Mouse (Mus musculus) erythroid progenitor cell, adult 5-6 weeks (primary cell): ENCODE data around the gene Olfr702. TPM values are rescaled to one million over a fixed set of nuclear protein-coding genes. Genes with fewer than 3 reads are reported as not detected.

Source experiments
- ATAC-seq: replicated peaks from 2 replicates; pipeline ENCODE4 v1.8.0; 2016; ENCODE audit warnings: moderate number of reproducible peaks, mild to moderate bottlenecking, moderate TSS enrichment, inconsistent platforms; ENCODE audit not compliant: poor library complexity, low FRiP score, severe bottlenecking
- total RNA-seq, 2 experiments: library from RNA; stranded (forward) in 1 of 2; stranded (reverse) in 1 of 2; fragments of 150-400 nt in 1 of 2; fragments of 186-747, 209-891 nt in 1 of 2; gene quantifications; 2 replicates each; pipeline versions ENCODE4 v1.2.3 to v1.2.4; 2015 to 2017; ENCODE audit warnings: low replicate concordance in 2 of 2

The Olfr702 gene
- total RNA-seq (2015; ENCODE audit: low replicate concordance) = not detected in 2 replicates
- not detected in 2 replicates for total RNA-seq (2017; ENCODE audit: low replicate concordance)

DNA sequence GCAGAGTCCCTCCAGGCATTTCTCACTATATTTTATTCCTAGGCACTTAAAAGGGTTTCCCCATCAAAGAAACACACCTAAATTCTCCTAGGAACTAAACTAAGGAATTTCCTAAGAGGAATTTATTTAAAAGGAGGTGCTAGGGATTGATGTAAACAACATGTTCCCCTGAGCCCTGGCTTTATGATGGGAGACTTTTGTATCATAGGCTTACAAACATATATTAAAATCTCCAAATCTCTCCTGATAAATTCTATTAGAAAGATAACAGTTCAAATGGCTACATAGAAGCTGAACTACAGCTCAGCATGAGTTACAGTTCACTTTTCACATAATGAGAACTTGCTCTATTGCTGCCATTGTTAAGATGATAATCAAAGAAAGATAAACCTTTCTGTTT is at the start of gene Olfr702:
Olfr702 (minus strand) TSS at position 101 of the 400 bp plus-strand sequence.
- no peak for ATAC-seq

DNA sequence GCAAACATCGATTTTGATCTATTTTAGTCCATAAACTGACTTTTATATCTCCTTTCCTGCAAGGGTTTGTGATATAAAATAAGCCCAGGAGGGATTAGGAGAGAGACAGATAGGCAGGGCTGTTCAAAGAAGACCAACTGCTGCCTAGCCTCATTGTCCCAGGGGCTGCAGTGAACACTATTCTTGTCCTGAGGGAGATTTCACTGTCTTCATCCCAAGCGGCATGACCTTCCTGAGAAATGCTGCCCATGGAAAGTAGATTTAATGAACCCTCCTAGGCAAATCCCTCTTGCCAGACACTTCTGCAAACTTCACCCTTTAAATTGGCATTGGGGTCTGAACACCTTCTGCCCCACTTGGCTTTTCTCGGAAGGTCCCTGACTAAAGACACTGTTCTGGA is 43.1 kb upstream of the Olfr702 start, which contains the start of gene Olfr705:
Olfr705 (minus strand) TSS at position 101 of the 400 bp plus-strand sequence.
- ATAC-seq = no peak

DNA sequence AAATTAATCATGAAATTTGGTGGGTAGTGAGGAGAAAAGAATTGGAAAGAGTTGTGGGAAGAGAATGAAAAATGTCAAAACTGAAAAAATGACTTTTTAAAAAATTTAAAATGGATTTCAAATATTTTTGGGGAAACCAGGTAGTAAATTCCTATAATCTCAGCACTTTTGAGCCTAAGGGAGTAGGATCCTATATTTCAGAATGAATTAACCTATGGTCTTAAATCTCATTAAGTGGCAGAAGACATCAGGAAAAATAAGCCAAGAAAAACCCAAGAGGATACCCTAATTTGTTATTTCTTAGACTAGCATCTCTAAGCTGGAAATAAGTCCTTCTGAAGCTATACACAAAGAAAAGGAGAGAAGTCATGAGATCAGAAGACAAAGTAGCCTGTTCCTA is 29.2 kb upstream of the Olfr702 start, which contains the start of gene Olfr704:
Olfr704 (plus strand) TSS at position 301 of the 400 bp plus-strand sequence.
- ATAC-seq = no peak

DNA sequence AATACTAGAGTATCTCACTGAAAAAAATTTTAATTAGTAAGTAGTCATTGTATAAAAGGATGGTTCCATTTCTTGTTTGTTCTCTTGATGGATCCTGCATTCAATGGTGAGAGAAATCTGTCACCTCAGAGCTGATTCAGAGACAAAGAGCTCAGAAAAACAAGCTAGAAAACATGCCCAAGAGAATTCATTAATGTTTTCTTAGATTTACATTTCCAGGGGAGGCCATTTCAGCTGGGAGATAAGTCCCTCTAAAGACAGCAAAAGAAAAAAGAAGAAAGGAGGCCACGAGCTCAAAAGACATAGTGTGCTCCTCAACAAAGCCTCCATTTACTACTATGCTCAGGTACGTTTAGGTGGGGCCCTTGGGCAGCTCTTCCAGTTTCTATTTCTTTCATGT is 9.4 kb upstream of the Olfr702 start, which contains the start of gene Olfr703:
Olfr703 (plus strand) TSS at position 301 of the 400 bp plus-strand sequence.
- ATAC-seq = no peak

DNA sequence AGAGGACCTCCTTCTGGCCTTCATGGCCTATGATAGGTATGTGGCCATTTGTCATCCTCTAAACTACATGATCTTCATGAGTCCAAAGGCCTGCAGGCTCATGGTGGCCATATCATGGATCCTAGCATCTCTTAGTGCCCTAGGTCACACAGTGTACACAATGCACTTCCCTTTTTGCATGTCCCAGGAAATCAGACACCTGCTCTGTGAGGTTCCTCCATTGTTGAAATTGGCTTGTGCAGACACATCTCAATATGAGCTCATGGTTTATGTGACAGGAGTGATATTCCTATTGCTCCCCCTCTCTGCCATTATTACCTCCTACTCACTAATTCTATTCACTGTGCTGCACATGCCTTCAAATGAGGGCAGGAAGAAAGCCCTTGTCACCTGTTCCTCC is 15.3 kb downstream of the Olfr702 start:
- no peak for ATAC-seq

DNA sequence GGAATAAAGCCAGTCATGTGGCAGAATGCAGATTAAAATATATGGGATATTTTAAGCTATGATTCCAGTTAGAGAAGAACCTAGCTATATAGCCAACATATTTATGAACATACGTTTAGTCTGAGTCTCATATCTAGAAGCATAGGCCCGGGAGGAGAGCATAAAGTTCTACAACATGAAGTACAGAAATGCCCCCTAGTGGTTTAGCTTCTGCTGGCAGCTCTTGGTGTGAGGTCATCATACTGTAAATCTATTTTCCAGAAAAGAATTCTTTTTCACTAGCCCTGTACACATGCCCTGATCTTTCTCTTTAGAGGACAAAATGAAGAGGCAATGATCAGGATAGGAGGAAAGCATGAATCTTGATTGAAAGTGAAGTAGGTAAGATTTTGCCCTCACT is 17.9 kb downstream of the Olfr702 start:
- ATAC-seq = no peak

DNA sequence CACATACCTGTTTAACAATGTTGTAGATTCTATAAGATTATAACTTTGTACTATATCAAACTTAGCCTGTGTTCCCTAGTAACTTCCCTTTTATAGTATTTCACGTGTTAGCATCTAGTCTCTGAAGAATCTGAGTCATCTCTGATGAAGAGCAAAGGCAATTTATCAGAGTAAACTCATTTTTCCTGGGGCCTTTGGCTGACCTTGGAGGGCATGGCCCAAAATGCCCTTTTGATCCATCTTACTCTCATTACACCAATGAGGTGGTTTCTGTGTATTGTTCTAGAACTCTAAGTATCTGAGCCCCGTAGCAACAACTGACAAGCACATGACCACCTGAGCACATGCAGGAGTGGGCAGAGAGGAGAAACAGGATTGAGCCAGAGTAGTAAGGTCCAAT is 19.9 kb downstream of the Olfr702 start, which contains the start of gene Olfr701:
Olfr701 (plus strand) TSS at position 301 of the 400 bp plus-strand sequence.
- no peak for ATAC-seq

DNA sequence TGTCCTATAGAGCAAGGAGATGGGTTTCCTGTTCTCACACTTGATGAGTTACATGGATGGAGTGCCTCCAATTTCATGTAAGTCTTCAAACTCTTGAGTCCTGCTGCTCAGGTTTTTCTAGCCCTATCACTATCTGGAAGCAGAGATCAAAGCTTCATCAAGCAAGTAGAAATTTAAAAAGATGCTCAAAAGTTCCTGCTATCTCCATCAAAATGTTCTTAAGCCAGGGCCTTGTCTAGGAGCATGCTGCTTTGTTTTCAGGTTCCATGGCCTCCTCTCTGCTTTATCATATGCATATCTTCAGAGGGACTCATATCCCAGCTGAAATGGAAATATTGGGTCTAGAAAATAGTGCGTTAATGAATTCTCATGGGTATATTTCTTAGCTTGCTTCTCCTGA is 25.0 kb downstream of the Olfr702 start, which contains the start of gene Olfr700:
Olfr700 (minus strand) TSS at position 101 of the 400 bp plus-strand sequence.
- no peak for ATAC-seq

DNA sequence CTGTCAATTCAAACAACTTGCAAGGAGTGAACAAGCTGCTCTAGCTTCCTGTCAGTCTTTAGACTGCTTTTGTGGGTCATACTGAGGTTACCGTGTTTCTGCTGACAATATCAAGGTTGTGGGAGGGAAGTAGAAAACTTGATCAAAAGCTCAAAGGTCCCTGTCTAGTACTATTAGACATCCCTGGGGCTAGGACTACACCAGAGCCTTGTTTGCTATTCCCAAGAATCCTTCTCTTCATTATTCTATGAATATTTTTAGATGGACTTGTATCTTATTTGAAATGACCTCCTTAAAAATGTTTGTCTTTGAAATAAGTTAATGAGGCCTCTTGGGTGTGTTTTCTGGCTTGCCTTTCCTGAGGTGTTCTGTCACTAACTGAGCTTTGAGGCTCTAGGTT is 40.6 kb downstream of the Olfr702 start, which contains the start of gene Olfr699:
Olfr699 (minus strand) TSS at position 101 of the 400 bp plus-strand sequence.
- ATAC-seq = no peak

DNA sequence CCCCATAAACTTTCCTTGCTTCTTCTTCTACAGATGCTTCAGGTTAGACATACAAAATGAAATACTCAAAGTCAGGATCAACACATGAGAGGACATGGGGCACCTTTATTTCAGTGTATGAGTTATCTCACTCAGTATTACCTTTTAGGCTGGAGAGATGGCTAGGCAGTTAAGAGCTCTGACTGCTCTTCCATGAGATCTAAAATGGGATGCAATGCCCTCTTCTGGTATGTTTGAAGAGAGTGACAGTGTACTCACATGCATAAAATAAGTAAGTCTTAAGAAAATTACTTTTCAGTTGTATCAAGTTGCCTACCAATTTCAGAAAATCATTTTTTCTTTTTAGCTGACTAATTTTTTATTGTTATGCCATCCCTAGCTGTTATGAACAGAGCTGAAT is 45.4 kb downstream of the Olfr702 start:
- no peak for ATAC-seq

Other genes with a start within 250 kb of the Olfr702 start
- gene Olfr693, start 153.3 kb downstream of the Olfr702 start, total RNA-seq (2015; ENCODE audit: low replicate concordance) = not detected in 2 replicates
- gene Olfr693, start 153.3 kb downstream of the Olfr702 start, total RNA-seq (2017; ENCODE audit: low replicate concordance) = not detected in 2 replicates
- not detected in 2 replicates for gene Olfr694, start 142.1 kb downstream of the Olfr702 start, total RNA-seq (2015; ENCODE audit: low replicate concordance)
- not detected in 2 replicates for gene Olfr694, start 142.1 kb downstream of the Olfr702 start, total RNA-seq (2017; ENCODE audit: low replicate concordance)
- not detected in 2 replicates for gene Olfr695, start 117.5 kb downstream of the Olfr702 start, total RNA-seq (2015; ENCODE audit: low replicate concordance)
- not detected in 2 replicates for gene Olfr695, start 117.5 kb downstream of the Olfr702 start, total RNA-seq (2017; ENCODE audit: low replicate concordance)
- not detected in 2 replicates for gene Olfr697, start 91.5 kb downstream of the Olfr702 start, total RNA-seq (2015; ENCODE audit: low replicate concordance)
- not detected in 2 replicates for gene Olfr697, start 91.5 kb downstream of the Olfr702 start, total RNA-seq (2017; ENCODE audit: low replicate concordance)
- gene Olfr698, start 78.5 kb downstream of the Olfr702 start, total RNA-seq (2015; ENCODE audit: low replicate concordance) = not detected in 2 replicates
- gene Olfr698, start 78.5 kb downstream of the Olfr702 start, total RNA-seq (2017; ENCODE audit: low replicate concordance) = not detected in 2 replicates
- 0.84 TPM in 1 of 2 replicates, not detected in the other for gene Olfr699, start 40.7 kb downstream of the Olfr702 start, total RNA-seq (2015; ENCODE audit: low replicate concordance)
- not detected in 2 replicates for gene Olfr699, start 40.7 kb downstream of the Olfr702 start, total RNA-seq (2017; ENCODE audit: low replicate concordance)
- not detected in 2 replicates for gene Olfr700, start 25.1 kb downstream of the Olfr702 start, total RNA-seq (2015; ENCODE audit: low replicate concordance)
- gene Olfr700, start 25.1 kb downstream of the Olfr702 start, total RNA-seq (2017; ENCODE audit: low replicate concordance) = not detected in 2 replicates
- gene Olfr701, start 19.8 kb downstream of the Olfr702 start, total RNA-seq (2015; ENCODE audit: low replicate concordance) = not detected in 2 replicates
- gene Olfr701, start 19.8 kb downstream of the Olfr702 start, total RNA-seq (2017; ENCODE audit: low replicate concordance) = not detected in 2 replicates
- gene Olfr703, start 9.5 kb upstream of the Olfr702 start, total RNA-seq (2015; ENCODE audit: low replicate concordance) = not detected in 2 replicates
- not detected in 2 replicates for gene Olfr703, start 9.5 kb upstream of the Olfr702 start, total RNA-seq (2017; ENCODE audit: low replicate concordance)
- gene Olfr704, start 29.3 kb upstream of the Olfr702 start, total RNA-seq (2015; ENCODE audit: low replicate concordance) = not detected in 2 replicates
- not detected in 2 replicates for gene Olfr704, start 29.3 kb upstream of the Olfr702 start, total RNA-seq (2017; ENCODE audit: low replicate concordance)
- gene Olfr705, start 43.0 kb upstream of the Olfr702 start, total RNA-seq (2015; ENCODE audit: low replicate concordance) = not detected in 2 replicates
- not detected in 2 replicates for gene Olfr705, start 43.0 kb upstream of the Olfr702 start, total RNA-seq (2017; ENCODE audit: low replicate concordance)
- not detected in 2 replicates for gene Olfr706, start 54.3 kb upstream of the Olfr702 start, total RNA-seq (2015; ENCODE audit: low replicate concordance)
- gene Olfr706, start 54.3 kb upstream of the Olfr702 start, total RNA-seq (2017; ENCODE audit: low replicate concordance) = not detected in 2 replicates
- gene Olfr707, start 67.3 kb upstream of the Olfr702 start, total RNA-seq (2015; ENCODE audit: low replicate concordance) = not detected in 2 replicates
- not detected in 2 replicates for gene Olfr707, start 67.3 kb upstream of the Olfr702 start, total RNA-seq (2017; ENCODE audit: low replicate concordance)
- not detected in 2 replicates for gene Olfr1532-ps1, start 74.1 kb upstream of the Olfr702 start, total RNA-seq (2015; ENCODE audit: low replicate concordance)
- not detected in 2 replicates for gene Olfr1532-ps1, start 74.1 kb upstream of the Olfr702 start, total RNA-seq (2017; ENCODE audit: low replicate concordance)
- gene Olfr709-ps1, start 98.3 kb upstream of the Olfr702 start, total RNA-seq (2015; ENCODE audit: low replicate concordance) = not detected in 2 replicates
- not detected in 2 replicates for gene Olfr709-ps1, start 98.3 kb upstream of the Olfr702 start, total RNA-seq (2017; ENCODE audit: low replicate concordance)
- not detected in 2 replicates for gene Olfr710, start 114.4 kb upstream of the Olfr702 start, total RNA-seq (2015; ENCODE audit: low replicate concordance)
- gene Olfr710, start 114.4 kb upstream of the Olfr702 start, total RNA-seq (2017; ENCODE audit: low replicate concordance) = not detected in 2 replicates
- not detected in 2 replicates for gene Olfr6, start 130.0 kb upstream of the Olfr702 start, total RNA-seq (2015; ENCODE audit: low replicate concordance)
- not detected in 2 replicates for gene Olfr6, start 130.0 kb upstream of the Olfr702 start, total RNA-seq (2017; ENCODE audit: low replicate concordance)
- not detected in 2 replicates for gene Olfr711, start 141.6 kb upstream of the Olfr702 start, total RNA-seq (2015; ENCODE audit: low replicate concordance)
- 0.38 TPM in 1 of 2 replicates, not detected in the other for gene Olfr711, start 141.6 kb upstream of the Olfr702 start, total RNA-seq (2017; ENCODE audit: low replicate concordance)
- not detected in 2 replicates for gene Olfr2, start 172.2 kb upstream of the Olfr702 start, total RNA-seq (2015; ENCODE audit: low replicate concordance)
- gene Olfr2, start 172.2 kb upstream of the Olfr702 start, total RNA-seq (2017; ENCODE audit: low replicate concordance) = not detected in 2 replicates
- gene Olfr713, start 197.3 kb upstream of the Olfr702 start, total RNA-seq (2015; ENCODE audit: low replicate concordance) = not detected in 2 replicates
- not detected in 2 replicates for gene Olfr713, start 197.3 kb upstream of the Olfr702 start, total RNA-seq (2017; ENCODE audit: low replicate concordance)
- gene Olfr714, start 237.1 kb upstream of the Olfr702 start, total RNA-seq (2015; ENCODE audit: low replicate concordance) = not detected in 2 replicates
- not detected in 2 replicates for gene Olfr714, start 237.1 kb upstream of the Olfr702 start, total RNA-seq (2017; ENCODE audit: low replicate concordance)